Mouse (Mus musculus) erythroblast, embryonic 14.5 days (primary cell): Measurements from ENCODE around the gene Sugp2. TPM values are rescaled to one million over a fixed set of nuclear protein-coding genes. Genes with fewer than 3 reads are reported as not detected.

ENCODE experiments used
- H3K27me3 ChIP-seq: 2 replicates; pipeline ENCODE4 v1.6.1; 2012; ENCODE audit warnings: inconsistent platforms; ENCODE audit not compliant: control insufficient read depth
- H3K36me3 ChIP-seq: 2 replicates; pipeline ENCODE4 v1.6.1; 2012; ENCODE audit warnings: mild to moderate bottlenecking, inconsistent platforms; ENCODE audit not compliant: control insufficient read depth
- H3K4me1 ChIP-seq: 2 replicates; pipeline ENCODE4 v1.6.1; 2012; ENCODE audit warnings: inconsistent platforms; ENCODE audit not compliant: control insufficient read depth
- H3K4me3 ChIP-seq: replicated peaks from 2 replicates; pipeline ENCODE3; 2012; ENCODE audit warnings: moderate library complexity, mild to moderate bottlenecking, inconsistent platforms
- H3K9me3 ChIP-seq: 2 replicates; pipeline ENCODE4 v1.6.1; 2012; ENCODE audit warnings: low read length, inconsistent platforms, mixed read lengths; ENCODE audit not compliant: control insufficient read depth
- GATA1 ChIP-seq: IDR thresholded peaks from 2 replicates; pipeline ENCODE4 v1.6.1; 2012; ENCODE audit warnings: low read length, inconsistent platforms, mixed read lengths
- TAL1 ChIP-seq: IDR thresholded peaks from 3 replicates; pipeline ENCODE4 v1.6.1; 2012; ENCODE audit warnings: low read length, inconsistent platforms, mixed read lengths
- polyA plus RNA-seq: library from polyadenylated mRNA; stranded (reverse); fragments of >175 nt; gene quantifications from 2 replicates; pipeline ENCODE4 v1.2.3, GENCODE M21; 2012

Gene Sugp2
- polyA plus RNA-seq, 1 experiment: 1.5 TPM

DNA sequence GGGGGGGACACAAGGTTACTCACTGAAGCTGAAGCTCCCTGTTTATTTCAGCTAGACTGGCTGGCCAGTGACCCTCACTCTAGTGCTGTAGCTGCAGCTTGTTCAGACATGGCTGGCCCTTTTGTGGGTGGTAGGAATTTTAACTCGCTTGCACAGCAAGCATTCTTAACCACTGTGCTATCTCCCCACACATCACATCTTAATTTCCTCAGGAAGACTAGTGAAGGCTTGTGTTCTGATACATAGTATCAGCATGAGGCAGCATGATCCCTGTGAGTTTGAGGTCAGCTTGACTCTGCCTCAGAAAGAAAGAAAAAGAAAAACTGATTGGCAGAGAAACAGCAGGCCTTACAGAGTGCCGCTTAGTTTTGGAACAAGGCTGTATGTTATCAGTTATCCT, 3.8 kb downstream of the Sugp2 start:
- Histone ChIP-seq H3K4me1 (peaks cover 49% of the 10 kb centered on the region), H3K9me3 (no peaks in the 10 kb centered on the region), H3K27me3 (no peaks in the 10 kb centered on the region), H3K36me3 (peaks cover 67% of the 10 kb centered on the region), H3K4me3 (no peak overlapping the region)
- TF ChIP-seq GATA1: no peak
- TF ChIP-seq TAL1: no peak

DNA sequence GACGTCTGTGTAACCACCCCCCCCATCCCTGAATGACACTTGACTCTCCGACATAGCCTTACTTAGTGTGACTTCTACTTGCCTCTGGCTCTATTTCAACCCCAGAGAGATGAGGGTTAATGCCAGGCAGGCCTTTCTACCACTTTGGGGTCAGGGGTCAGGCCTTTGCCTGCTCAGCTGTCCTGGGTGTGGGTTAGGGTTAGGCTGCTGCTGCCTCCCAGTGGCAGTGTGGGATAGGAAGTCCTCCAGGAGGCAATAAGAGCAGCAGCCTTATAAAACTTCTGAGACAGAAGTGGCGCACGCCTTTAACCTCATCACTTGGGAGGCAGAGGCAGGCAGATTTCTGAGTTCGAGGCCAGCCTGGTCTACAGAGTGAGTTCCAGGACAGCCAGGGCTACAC, 6.6 kb downstream of the Sugp2 start:
- no peaks in the 10 kb centered on the region for H3K27me3 ChIP-seq
- peaks cover 36% of the 10 kb centered on the region for H3K4me1 ChIP-seq
- TF ChIP-seq TAL1: no peak
- TF ChIP-seq GATA1: no peak
- no peak overlapping the region for H3K4me3 ChIP-seq
- peaks cover 92% of the 10 kb centered on the region for H3K36me3 ChIP-seq
- no peaks in the 10 kb centered on the region for H3K9me3 ChIP-seq

- Histone ChIP-seq H3K4me1 (peaks cover 12% of the 10 kb centered on the region), H3K4me3 (no peak overlapping the region), H3K27me3 (no peaks in the 10 kb centered on the region), H3K36me3 (peaks cover 93% of the 10 kb centered on the region), H3K9me3 (no peaks in the 10 kb centered on the region)
- no peak for TF ChIP-seq GATA1
- no peak for TF ChIP-seq TAL1
These were observed 12.6 kb downstream of the Sugp2 start for GRCm38 (mm10) chr8:70246622-70247021.

DNA sequence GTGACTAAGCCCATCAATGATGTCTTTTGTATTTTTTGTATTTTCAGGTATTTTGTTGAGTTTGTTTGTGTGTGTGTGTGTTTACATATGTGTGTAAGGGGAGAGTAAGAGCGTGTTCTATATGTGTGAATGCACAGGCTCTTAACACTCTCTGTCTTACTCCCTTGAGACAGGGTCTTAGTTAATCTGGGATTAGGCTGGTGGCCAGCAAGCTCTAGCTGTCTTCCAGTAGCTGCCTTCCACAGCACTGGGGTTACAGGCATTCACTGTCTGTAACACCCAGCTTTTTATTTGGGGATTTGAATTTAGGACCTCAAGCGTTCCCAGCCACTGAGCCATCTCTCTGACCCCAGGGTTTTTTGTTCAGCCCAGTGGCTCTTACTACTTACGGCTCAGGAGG, 13.8 kb downstream of the Sugp2 start:
- Histone ChIP-seq H3K4me3 (no peak overlapping the region), H3K9me3 (no peaks in the 10 kb centered on the region), H3K36me3 (peaks cover 93% of the 10 kb centered on the region), H3K4me1 (peaks cover 12% of the 10 kb centered on the region), H3K27me3 (no peaks in the 10 kb centered on the region)
- TF ChIP-seq TAL1 (no peak), GATA1 (no peak)

DNA sequence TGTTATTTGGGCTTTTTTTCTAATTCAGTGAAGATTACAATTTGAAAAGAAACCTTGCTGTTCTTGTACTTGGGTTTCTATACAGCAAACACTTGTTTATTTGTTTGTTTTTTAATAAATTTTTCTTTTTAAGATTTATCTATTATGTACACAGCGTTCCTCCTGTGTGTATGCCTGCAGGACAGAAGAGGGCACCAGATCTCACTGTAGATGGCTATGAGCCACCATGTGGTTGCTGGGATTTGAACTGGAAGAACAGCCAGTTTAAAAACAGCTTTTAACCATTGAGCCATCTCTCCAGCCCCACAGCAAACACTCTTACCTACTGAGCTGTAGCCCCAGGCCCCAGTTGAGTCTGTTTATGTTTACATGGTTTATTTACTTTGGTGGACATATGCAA, 20.6 kb downstream of the Sugp2 start:
- Histone ChIP-seq H3K4me1 (peaks cover 22% of the 10 kb centered on the region), H3K9me3 (no peaks in the 10 kb centered on the region), H3K36me3 (peaks cover 98% of the 10 kb centered on the region), H3K27me3 (no peaks in the 10 kb centered on the region), H3K4me3 (no peak overlapping the region)
- no peak for TF ChIP-seq TAL1
- TF ChIP-seq GATA1: no peak

DNA sequence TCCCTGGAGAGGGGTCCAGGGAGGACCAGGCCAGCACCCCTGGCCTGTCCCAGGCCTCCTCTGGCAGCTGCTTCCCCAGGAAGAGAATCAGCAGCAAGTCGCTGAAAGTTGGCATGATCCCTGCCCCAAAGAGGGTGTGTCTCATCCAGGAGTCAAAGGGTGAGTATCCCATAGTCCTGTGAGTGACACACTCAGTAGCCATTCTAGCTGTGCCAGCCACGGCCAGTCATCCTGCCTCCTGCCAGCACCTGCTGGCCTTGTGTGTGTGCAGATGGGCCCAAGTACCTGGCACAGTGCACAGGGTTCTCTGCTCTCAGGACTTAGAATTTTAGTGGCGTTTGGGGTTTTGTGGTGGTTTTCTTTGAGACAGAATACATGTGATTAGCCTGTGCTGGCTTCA, 23.4 kb downstream of the Sugp2 start:
- Histone ChIP-seq H3K4me1 (peaks cover 45% of the 10 kb centered on the region), H3K27me3 (no peaks in the 10 kb centered on the region), H3K9me3 (no peaks in the 10 kb centered on the region), H3K36me3 (peaks cover 99% of the 10 kb centered on the region), H3K4me3 (no peak overlapping the region)
- TF ChIP-seq GATA1: no peak
- no peak for TF ChIP-seq TAL1

DNA sequence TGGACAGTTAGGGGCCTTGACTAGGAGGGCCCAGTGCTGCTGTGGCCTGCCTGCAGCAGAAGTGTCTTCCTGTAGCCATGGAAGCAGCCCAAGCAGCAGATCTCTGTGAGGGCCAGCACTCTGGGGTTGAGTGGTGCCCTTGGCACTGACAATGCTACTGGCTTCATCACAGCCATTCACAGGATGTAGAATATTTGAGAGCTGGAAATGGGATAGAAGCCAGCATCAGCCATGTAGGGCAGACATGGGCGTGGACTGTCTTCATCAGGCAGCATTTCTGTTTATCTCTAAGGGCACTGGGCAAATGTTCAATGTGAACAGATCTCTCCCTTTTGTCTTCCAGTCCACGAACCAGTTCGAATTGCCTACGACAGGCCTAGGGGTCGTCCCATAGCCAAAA, 24.6 kb downstream of the Sugp2 start:
- Histone ChIP-seq H3K36me3 (peaks cover 99% of the 10 kb centered on the region), H3K27me3 (no peaks in the 10 kb centered on the region), H3K4me3 (no peak overlapping the region), H3K4me1 (peaks cover 45% of the 10 kb centered on the region), H3K9me3 (no peaks in the 10 kb centered on the region)
- TF ChIP-seq TAL1: no peak
- no peak for TF ChIP-seq GATA1

DNA sequence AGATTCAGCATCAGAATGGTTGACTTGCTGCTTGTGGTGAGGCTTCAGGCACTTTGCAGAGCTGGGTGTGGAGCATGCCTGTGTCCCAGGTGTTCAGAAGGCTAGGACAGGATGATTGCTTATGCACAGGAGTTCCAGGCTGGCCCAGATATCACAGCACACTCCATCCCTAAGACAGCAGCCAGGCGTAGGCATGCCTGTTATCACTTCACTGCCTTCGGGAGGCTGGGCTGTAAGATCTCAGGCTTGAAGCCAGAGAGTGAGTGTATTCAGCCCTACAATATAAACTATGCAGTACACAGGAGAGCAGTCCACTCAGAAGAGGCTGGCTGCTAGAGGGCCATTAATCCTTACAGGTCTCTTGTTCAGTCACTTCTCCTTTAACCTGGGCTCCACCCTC, 25.0 kb downstream of the Sugp2 start:
- Histone ChIP-seq H3K36me3 (peaks cover 99% of the 10 kb centered on the region), H3K4me3 (no peak overlapping the region), H3K27me3 (no peaks in the 10 kb centered on the region), H3K4me1 (peaks cover 45% of the 10 kb centered on the region), H3K9me3 (no peaks in the 10 kb centered on the region)
- TF ChIP-seq GATA1 (no peak), TAL1 (no peak)

GRCm38 (mm10) chr8:70267674-70268073, 33.6 kb downstream of the Sugp2 start:
- Histone ChIP-seq H3K36me3 (peaks cover 29% of the 10 kb centered on the region), H3K27me3 (no peaks in the 10 kb centered on the region), H3K4me1 (peaks cover 43% of the 10 kb centered on the region), H3K4me3 (no peak overlapping the region), H3K9me3 (no peaks in the 10 kb centered on the region)
- TF ChIP-seq TAL1: no peak
- no peak for TF ChIP-seq GATA1

DNA sequence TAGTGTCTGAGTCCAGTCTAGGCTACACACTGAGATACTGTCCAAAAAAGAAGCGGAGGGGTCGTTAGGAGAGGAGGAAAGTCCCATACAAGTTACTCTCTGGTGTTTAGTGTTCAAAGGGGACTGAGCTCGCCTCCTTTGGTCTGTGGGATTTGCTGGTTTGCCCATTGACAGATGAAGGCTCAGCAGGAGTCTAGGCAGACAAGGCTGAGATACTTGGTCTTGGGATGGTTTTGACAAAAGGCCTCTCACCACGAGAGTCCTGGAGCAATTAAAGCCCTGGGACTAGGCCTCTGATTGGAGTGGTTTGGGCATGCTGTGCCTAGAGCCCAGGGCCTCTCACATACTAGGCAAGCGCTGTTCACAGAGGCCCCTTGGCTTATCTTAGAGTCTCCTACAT, 34.3 kb downstream of the Sugp2 start:
- H3K4me3 ChIP-seq: no peak overlapping the region

More for the DNA sequence above, 34.3 kb downstream of the Sugp2 start:
- Histone ChIP-seq H3K36me3 (peaks cover 23% of the 10 kb centered on the region), H3K27me3 (no peaks in the 10 kb centered on the region), H3K4me1 (peaks cover 49% of the 10 kb centered on the region), H3K9me3 (no peaks in the 10 kb centered on the region)
- no peak for TF ChIP-seq GATA1
- no peak for TF ChIP-seq TAL1
